Mouse (Mus musculus): ENCODE results near the gene Fto. TPM values are rescaled to one million over a fixed set of nuclear protein-coding genes. Genes with fewer than 3 reads are reported as not detected.

Fto gene
- total and polyA plus RNA-seq, 2 experiments from 2014 or later, result 41.1 to 50.6 TPM

GRCm38 (mm10) chr8:91405099-91405498, 91.8 kb downstream of the Fto start:
- DNase-seq (ENCODE audit: low spot score) (no peak), ATAC-seq (ENCODE audit: insufficient read depth, low read depth) (no peak)
- TF ChIP-seq EP300 (IDR thresholded peaks at IDR 0.05; ENCODE audit: low read depth) (no peak), CTCF (IDR thresholded peaks at IDR 0.05; ENCODE audit: low read depth) (no peak)
- H3K4me3 ChIP-seq (ENCODE audit: low read depth, low read length), result no peak overlapping the region
- peaks cover 21% of the 10 kb centered on the region for H3K36me3 ChIP-seq (replicated peaks; ENCODE audit: control insufficient read depth, insufficient read depth, low read length)
- H3K27ac ChIP-seq (ENCODE audit: low read depth), result no peak overlapping the region
- no peak overlapping the region for H3K9ac ChIP-seq (replicated peaks; ENCODE audit: low read depth, low read length)
- H3K27me3 ChIP-seq (ENCODE audit: control insufficient read depth, insufficient read depth, low read length), result no peaks in the 10 kb centered on the region
- H3K9me3 ChIP-seq (replicated peaks; ENCODE audit: control insufficient read depth, low read length), result no peaks in the 10 kb centered on the region
- 94% methylated on average over 7 of the region's 7 CpGs for WGBS
- no peak overlapping the region for H3K4me2 ChIP-seq (ENCODE audit: low read depth, low read length)
- no peaks in the 10 kb centered on the region for H3K4me1 ChIP-seq (ENCODE audit: control insufficient read depth, insufficient read depth)

- 77% methylated on average over 14 of the region's 14 CpGs for WGBS
- Histone ChIP-seq H3K36me3 (replicated peaks; ENCODE audit: control insufficient read depth, insufficient read depth, low read length) (peaks cover 21% of the 10 kb centered on the region), H3K9ac (replicated peaks; ENCODE audit: low read depth, low read length) (no peak overlapping the region), H3K4me2 (ENCODE audit: low read depth, low read length) (no peak overlapping the region), H3K4me3 (ENCODE audit: low read depth, low read length) (no peak overlapping the region), H3K27me3 (ENCODE audit: control insufficient read depth, insufficient read depth, low read length) (no peaks in the 10 kb centered on the region), H3K27ac (ENCODE audit: low read depth) (no peak overlapping the region), H3K4me1 (ENCODE audit: control insufficient read depth, insufficient read depth) (no peaks in the 10 kb centered on the region), H3K9me3 (replicated peaks; ENCODE audit: control insufficient read depth, low read length) (no peaks in the 10 kb centered on the region)
- DNase-seq (ENCODE audit: low spot score), result no peak
- ATAC-seq (ENCODE audit: insufficient read depth, low read depth), result no peak
- TF ChIP-seq EP300 (IDR thresholded peaks at IDR 0.05; ENCODE audit: low read depth) (no peak), CTCF (IDR thresholded peaks at IDR 0.05; ENCODE audit: low read depth) (no peak)
These were observed 93.4 kb downstream of the Fto start for GRCm38 (mm10) chr8:91406624-91407290.

GRCm38 (mm10) chr8:91407880-91408279, 94.6 kb downstream of the Fto start:
- H3K9ac ChIP-seq (replicated peaks; ENCODE audit: low read depth, low read length), result no peak overlapping the region
- no peak for ATAC-seq (ENCODE audit: insufficient read depth, low read depth)
- TF ChIP-seq EP300 (IDR thresholded peaks at IDR 0.05; ENCODE audit: low read depth) (no peak), CTCF (IDR thresholded peaks at IDR 0.05; ENCODE audit: low read depth) (no peak)
- H3K36me3 ChIP-seq (replicated peaks; ENCODE audit: control insufficient read depth, insufficient read depth, low read length), result peaks cover 19% of the 10 kb centered on the region
- no peak for DNase-seq (ENCODE audit: low spot score)
- no peaks in the 10 kb centered on the region for H3K27me3 ChIP-seq (ENCODE audit: control insufficient read depth, insufficient read depth, low read length)
- H3K27ac ChIP-seq (ENCODE audit: low read depth), result no peak overlapping the region
- no peak overlapping the region for H3K4me2 ChIP-seq (ENCODE audit: low read depth, low read length)
- 92% methylated on average over 4 of the region's 4 CpGs for WGBS
- no peak overlapping the region for H3K4me3 ChIP-seq (ENCODE audit: low read depth, low read length)
- no peaks in the 10 kb centered on the region for H3K4me1 ChIP-seq (ENCODE audit: control insufficient read depth, insufficient read depth)
- no peaks in the 10 kb centered on the region for H3K9me3 ChIP-seq (replicated peaks; ENCODE audit: control insufficient read depth, low read length)

- no peaks in the 10 kb centered on the region for H3K27me3 ChIP-seq (ENCODE audit: control insufficient read depth, insufficient read depth, low read length)
- no peak overlapping the region for H3K27ac ChIP-seq (ENCODE audit: low read depth)
- ATAC-seq (ENCODE audit: insufficient read depth, low read depth) (no peak), DNase-seq (ENCODE audit: low spot score) (no peak)
- H3K4me3 ChIP-seq (ENCODE audit: low read depth, low read length), result no peak overlapping the region
- H3K4me2 ChIP-seq (ENCODE audit: low read depth, low read length), result no peak overlapping the region
- WGBS, result 84% methylated on average over 12 of the region's 12 CpGs
- no peaks in the 10 kb centered on the region for H3K9me3 ChIP-seq (replicated peaks; ENCODE audit: control insufficient read depth, low read length)
- peaks cover 18% of the 10 kb centered on the region for H3K36me3 ChIP-seq (replicated peaks; ENCODE audit: control insufficient read depth, insufficient read depth, low read length)
- no peak overlapping the region for H3K9ac ChIP-seq (replicated peaks; ENCODE audit: low read depth, low read length)
- H3K4me1 ChIP-seq (ENCODE audit: control insufficient read depth, insufficient read depth), result no peaks in the 10 kb centered on the region
- TF ChIP-seq CTCF (IDR thresholded peaks at IDR 0.05; ENCODE audit: low read depth) (no peak), EP300 (IDR thresholded peaks at IDR 0.05; ENCODE audit: low read depth) (no peak)
These were observed 96.7 kb downstream of the Fto start for GRCm38 (mm10) chr8:91410007-91410406.

DNA sequence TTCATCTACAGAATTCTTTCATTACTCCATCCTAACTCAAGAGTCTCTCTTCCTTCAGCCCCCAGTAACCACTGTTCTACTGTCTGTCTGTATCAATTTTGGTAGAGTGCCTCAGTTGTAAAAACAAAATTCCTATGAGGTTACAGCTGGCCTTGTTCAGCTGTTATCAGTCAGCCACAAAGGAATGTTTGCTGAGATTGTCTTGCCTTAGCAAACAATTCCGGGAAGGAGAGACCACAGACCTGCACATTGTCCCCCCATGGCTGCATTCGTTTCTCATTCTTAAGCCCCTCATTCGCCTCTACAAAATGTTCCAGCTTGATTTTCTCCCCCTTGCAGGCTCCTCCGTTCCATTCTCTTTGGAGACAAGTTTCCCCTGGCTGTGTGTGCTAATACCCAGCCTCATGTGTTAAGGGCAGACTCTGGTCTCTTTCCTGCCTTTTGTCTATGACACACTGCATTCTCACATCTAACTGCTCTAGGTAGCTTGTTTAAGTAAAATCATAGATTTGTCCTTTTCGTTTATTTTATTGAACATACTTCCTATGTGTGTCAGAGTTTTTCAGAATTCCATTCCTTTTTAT, 111.3 kb downstream of the Fto start:
- TF ChIP-seq EP300 (IDR thresholded peaks at IDR 0.05; ENCODE audit: low read depth) (no peak), CTCF (IDR thresholded peaks at IDR 0.05; ENCODE audit: low read depth) (no peak)
- Histone ChIP-seq H3K4me3 (ENCODE audit: low read depth, low read length) (no peak overlapping the region), H3K9ac (replicated peaks; ENCODE audit: low read depth, low read length) (no peak overlapping the region), H3K36me3 (replicated peaks; ENCODE audit: control insufficient read depth, insufficient read depth, low read length) (no peaks in the 10 kb centered on the region; the same call in 1 of the 2 replicates), H3K27ac (ENCODE audit: low read depth) (peak overlapping the region; percentile 61), H3K4me1 (ENCODE audit: control insufficient read depth, insufficient read depth) (peaks cover 11% of the 10 kb centered on the region), H3K27me3 (ENCODE audit: control insufficient read depth, insufficient read depth, low read length) (no peaks in the 10 kb centered on the region), H3K4me2 (ENCODE audit: low read depth, low read length) (no peak overlapping the region), H3K9me3 (replicated peaks; ENCODE audit: control insufficient read depth, low read length) (no peaks in the 10 kb centered on the region)
- DNase-seq (ENCODE audit: low spot score), result no peak
- 32% methylated on average over 5 of the region's 5 CpGs for WGBS
- ATAC-seq (ENCODE audit: insufficient read depth, low read depth), result no peak
